Mouse (Mus musculus) regulatory T cell (primary cell): ENCODE measurements at regions not wholly inside any gene's neighbourhood (a gene's known extent, or its start where the extent isn't known, plus 50 kb on each side); places are given as distances from the start of the nearest gene placed in this dataset.

Source experiments
- in situ Hi-C: fragments of 300-600 bp; cut with MboI, MseI; formaldehyde crosslinking; loops from one replicate; pipeline ENCODE4 v1.15.1; 2025; ENCODE audit warnings: high pct_unique_total_duplicates

- in situ Hi-C loops, result no loop called here
Measured at GRCm38 (mm10) chr6:55627228-55627627, 53.8 kb downstream of the Neurod6 start.

- in situ Hi-C loops, result no loop called here
Measured at GRCm38 (mm10) chr6:55620366-55620765, 60.7 kb downstream of the Neurod6 start.

GRCm38 (mm10) chr6:55617922-55618481, 63.1 kb downstream of the Neurod6 start:
- in situ Hi-C loops, result loop anchor here (10.0 kb wide), 1 partner anchor 827 kb away; no protein-coding TSS in a partner anchor

- in situ Hi-C loops, result loop anchor here (10.0 kb wide), 1 partner anchor 834 kb away; no protein-coding TSS in a partner anchor
Measured at GRCm38 (mm10) chr6:55610395-55610794, 70.7 kb downstream of the Neurod6 start.

- in situ Hi-C loops, result loop anchor here (10.0 kb wide), 1 partner anchor 835 kb away; no protein-coding TSS in a partner anchor
Measured at GRCm38 (mm10) chr6:55609976-55610375, 71.1 kb downstream of the Neurod6 start.

GRCm38 (mm10) chr6:55609053-55609452, 72.0 kb downstream of the Neurod6 start:
- in situ Hi-C loops, result no loop called here

- in situ Hi-C loops, result no loop called here
Measured at GRCm38 (mm10) chr6:55597088-55597487, 84.0 kb downstream of the Neurod6 start.

- in situ Hi-C loops, result no loop called here
Measured at GRCm38 (mm10) chr6:55592126-55592525, 88.9 kb downstream of the Neurod6 start.

- in situ Hi-C loops, result no loop called here
Measured at GRCm38 (mm10) chr6:55581106-55581505, 100.0 kb downstream of the Neurod6 start.

- in situ Hi-C loops, result no loop called here
Measured at GRCm38 (mm10) chr6:55580036-55580435, 101.0 kb downstream of the Neurod6 start.

- in situ Hi-C loops, result no loop called here
Measured at GRCm38 (mm10) chr6:55579611-55580010, 101.5 kb downstream of the Neurod6 start.

- in situ Hi-C loops, result no loop called here
Measured at GRCm38 (mm10) chr6:55579105-55579504, 102.0 kb downstream of the Neurod6 start.

- in situ Hi-C loops, result no loop called here
Measured at GRCm38 (mm10) chr6:55578051-55578450, 103.0 kb downstream of the Neurod6 start.

GRCm38 (mm10) chr6:55567521-55567920, 113.5 kb downstream of the Neurod6 start:
- in situ Hi-C loops, result no loop called here

- in situ Hi-C loops, result no loop called here
Measured at GRCm38 (mm10) chr6:55565260-55566209, 113.8 kb downstream of the Adcyap1r1 start.

- in situ Hi-C loops, result no loop called here
Measured at GRCm38 (mm10) chr6:55560606-55561005, 108.8 kb downstream of the Adcyap1r1 start.

- in situ Hi-C loops, result no loop called here
Measured at GRCm38 (mm10) chr6:55559797-55560196, 108.0 kb downstream of the Adcyap1r1 start.
